Mouse (Mus musculus) erythroblast, embryonic 14.5 days (primary cell): Measurements from ENCODE around the gene Cfl2. TPM values are rescaled to one million over a fixed set of nuclear protein-coding genes. Genes with fewer than 3 reads are reported as not detected.
A peak's percentile ranks its signal among the peaks of the same experiment; 100 is the strongest.
"Not testable (repeated sequence)": the region's sequence is repeated elsewhere in the genome, so short reads cannot be mapped to it uniquely, and the experiment has no call there.

Experiments used
- H3K27me3 ChIP-seq: 2 replicates; pipeline ENCODE4 v1.6.1; 2012; ENCODE audit warnings: inconsistent platforms; ENCODE audit not compliant: control insufficient read depth
- H3K36me3 ChIP-seq: 2 replicates; pipeline ENCODE4 v1.6.1; 2012; ENCODE audit warnings: mild to moderate bottlenecking, inconsistent platforms; ENCODE audit not compliant: control insufficient read depth
- H3K4me1 ChIP-seq: 2 replicates; pipeline ENCODE4 v1.6.1; 2012; ENCODE audit warnings: inconsistent platforms; ENCODE audit not compliant: control insufficient read depth
- H3K4me3 ChIP-seq: replicated peaks from 2 replicates; pipeline ENCODE3; 2012; ENCODE audit warnings: moderate library complexity, mild to moderate bottlenecking, inconsistent platforms
- H3K9me3 ChIP-seq: 2 replicates; pipeline ENCODE4 v1.6.1; 2012; ENCODE audit warnings: low read length, inconsistent platforms, mixed read lengths; ENCODE audit not compliant: control insufficient read depth
- GATA1 ChIP-seq: IDR thresholded peaks from 2 replicates; pipeline ENCODE4 v1.6.1; 2012; ENCODE audit warnings: low read length, inconsistent platforms, mixed read lengths
- TAL1 ChIP-seq: IDR thresholded peaks from 3 replicates; pipeline ENCODE4 v1.6.1; 2012; ENCODE audit warnings: low read length, inconsistent platforms, mixed read lengths
- polyA plus RNA-seq: library from polyadenylated mRNA; stranded (reverse); fragments of >175 nt; gene quantifications from 2 replicates; pipeline ENCODE4 v1.2.3, GENCODE M21; 2012

Gene Cfl2
- polyA plus RNA-seq, 1 experiment: 0.17 TPM

DNA sequence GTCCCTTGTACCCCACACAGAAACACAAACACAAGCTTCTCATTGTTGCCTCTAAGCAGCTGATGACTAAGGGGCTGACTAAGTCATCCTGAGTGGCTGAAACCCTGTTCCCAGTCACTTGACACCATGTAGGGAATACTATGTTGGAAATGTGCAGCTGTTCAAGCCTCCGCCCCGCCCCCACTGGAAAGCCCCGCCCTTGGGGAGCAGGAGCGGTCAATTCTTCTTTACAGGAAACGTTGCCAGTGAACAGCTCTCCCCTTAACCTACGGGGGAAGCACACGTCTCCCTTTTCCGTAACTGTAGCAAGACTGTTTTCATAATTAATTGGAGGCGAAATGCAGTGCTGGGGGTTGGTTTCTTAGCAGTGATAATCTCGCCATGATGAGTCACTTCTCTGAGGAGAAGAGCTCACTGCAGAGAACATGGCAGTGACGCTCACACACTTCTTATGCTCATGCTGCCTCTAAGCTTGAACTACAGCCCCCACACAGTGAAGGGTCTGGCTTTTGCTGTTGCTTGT, 27.7 kb downstream of the Cfl2 start:
- H3K27me3 ChIP-seq: no peaks in the 10 kb centered on the region
- TF ChIP-seq GATA1 (no peak), TAL1 (no peak)
- no peaks in the 10 kb centered on the region for H3K36me3 ChIP-seq
- peaks cover 5% of the 10 kb centered on the region for H3K4me1 ChIP-seq
- peak overlapping the region; percentile 50 for H3K4me3 ChIP-seq
- no peaks in the 10 kb centered on the region for H3K9me3 ChIP-seq

DNA sequence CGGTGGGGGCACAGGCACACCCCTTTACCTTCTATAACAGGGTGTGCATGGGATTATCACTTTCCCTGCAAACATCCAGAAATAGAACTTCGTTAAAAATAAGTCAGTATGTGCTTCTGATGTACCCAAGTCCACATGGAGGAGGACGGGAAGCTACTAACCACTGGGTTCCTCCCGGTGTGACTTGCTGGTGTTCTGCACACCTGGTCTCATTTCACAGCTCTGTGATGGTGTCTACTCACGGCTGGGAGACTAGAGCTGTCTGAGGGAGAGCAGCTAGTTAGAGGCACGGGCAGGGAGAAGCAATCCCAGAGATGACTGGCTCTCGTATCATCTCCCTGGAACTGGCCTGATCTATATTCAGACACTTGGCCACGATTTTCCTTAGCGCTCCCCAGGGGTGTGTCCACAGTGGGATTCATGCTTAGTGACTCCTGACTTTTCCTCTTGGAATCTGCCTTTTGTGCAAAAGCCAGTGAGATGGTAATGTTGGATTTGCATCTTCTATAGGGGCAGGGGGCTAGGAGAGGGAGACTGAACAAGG, 28.7 kb downstream of the Cfl2 start:
- TF ChIP-seq TAL1 (no peak), GATA1 (no peak)
- no peak overlapping the region for H3K4me3 ChIP-seq

DNA sequence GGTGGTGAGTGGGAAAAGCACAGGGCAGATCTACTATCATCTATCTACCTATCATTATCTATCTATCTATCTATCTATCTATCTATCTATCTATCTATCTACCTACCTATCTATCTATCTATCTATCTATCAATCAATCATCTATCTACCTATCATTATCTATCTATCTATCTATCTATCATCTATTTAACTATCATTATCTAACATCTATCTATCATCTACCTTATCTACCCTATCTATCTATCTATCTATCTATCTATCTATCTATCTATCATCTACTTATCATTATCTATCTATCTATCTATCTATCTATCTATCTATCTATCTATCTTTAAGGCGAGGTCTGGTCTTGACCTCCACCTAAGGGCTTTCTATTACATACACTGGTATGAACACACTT, 30.8 kb downstream of the Cfl2 start:
- not testable (repeated sequence) for H3K27me3 ChIP-seq, H3K9me3 ChIP-seq, H3K4me1 ChIP-seq, H3K4me3 ChIP-seq, H3K36me3 ChIP-seq

More for the DNA sequence above, 28.7 kb downstream of the Cfl2 start:
- Histone ChIP-seq H3K4me1 (peaks cover 5% of the 10 kb centered on the region), H3K36me3 (no peaks in the 10 kb centered on the region), H3K9me3 (no peaks in the 10 kb centered on the region), H3K27me3 (no peaks in the 10 kb centered on the region)

DNA sequence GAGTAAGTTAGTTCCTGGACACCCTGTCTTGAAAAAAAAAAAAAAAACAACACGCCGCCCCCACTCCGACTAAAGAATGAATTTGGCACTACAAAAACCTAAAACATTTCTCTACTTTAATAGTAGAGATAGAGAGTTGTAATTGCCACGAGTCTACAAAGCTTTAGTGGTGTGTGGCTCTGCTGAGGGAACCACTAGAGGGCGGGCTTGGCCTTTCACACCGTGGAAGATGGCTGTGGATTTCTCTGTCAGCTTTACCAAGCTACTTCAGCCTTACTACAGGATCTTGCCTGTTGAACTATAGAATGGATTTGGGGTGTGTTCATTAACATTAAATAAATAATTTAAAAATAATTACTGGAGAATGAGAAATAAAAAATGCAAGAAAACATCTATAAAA, 32.1 kb downstream of the Cfl2 start:
- TF ChIP-seq TAL1: no peak
- TF ChIP-seq GATA1: no peak
- Histone ChIP-seq H3K27me3 (no peaks in the 10 kb centered on the region), H3K4me3 (no peak overlapping the region), H3K36me3 (no peaks in the 10 kb centered on the region), H3K4me1 (peaks cover 5% of the 10 kb centered on the region), H3K9me3 (no peaks in the 10 kb centered on the region)

DNA sequence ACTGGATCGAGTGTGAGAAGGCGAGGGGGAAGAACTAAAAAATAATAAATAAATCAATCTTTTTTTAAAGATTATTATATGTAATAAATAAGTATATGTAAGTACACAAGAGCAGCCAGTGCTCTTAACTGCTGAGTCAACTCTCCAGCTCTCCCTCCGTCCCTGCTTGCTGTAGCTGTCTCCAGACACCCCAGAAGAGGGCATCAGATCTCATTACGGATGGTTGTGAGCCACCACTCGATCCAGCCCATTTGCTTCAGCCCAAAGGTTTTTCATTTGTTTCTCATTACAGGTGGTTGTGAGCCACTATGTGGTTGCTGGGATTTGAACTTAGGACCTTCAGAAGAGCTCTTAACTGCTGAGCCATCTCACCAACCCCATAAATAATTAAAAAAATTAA, 32.8 kb downstream of the Cfl2 start:
- TF ChIP-seq TAL1 (no peak), GATA1 (no peak)
- no peak overlapping the region for H3K4me3 ChIP-seq
- no peaks in the 10 kb centered on the region for H3K36me3 ChIP-seq
- H3K27me3 ChIP-seq: no peaks in the 10 kb centered on the region
- H3K4me1 ChIP-seq: no peaks in the 10 kb centered on the region
- H3K9me3 ChIP-seq: no peaks in the 10 kb centered on the region

DNA sequence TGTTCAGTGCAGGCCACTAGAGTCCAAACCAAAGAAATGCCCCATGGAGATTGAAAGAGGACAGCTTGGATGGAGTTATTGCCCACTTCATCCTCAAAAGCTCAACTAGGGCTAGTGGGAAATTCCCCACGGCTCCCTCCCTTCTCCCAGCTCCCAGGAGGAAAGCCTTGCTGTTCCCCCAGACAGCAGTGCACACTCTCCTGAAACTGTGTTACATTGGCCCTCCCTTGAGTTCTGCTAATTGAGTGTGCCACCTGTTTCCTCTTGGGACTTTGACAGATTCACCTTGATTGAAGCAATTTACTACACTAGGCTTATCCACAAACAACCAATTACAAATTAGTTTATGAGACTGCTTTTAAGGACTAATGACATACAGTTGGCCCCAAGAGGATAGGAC, 34.6 kb downstream of the Cfl2 start:
- Histone ChIP-seq H3K36me3 (no peaks in the 10 kb centered on the region), H3K4me3 (no peak overlapping the region), H3K4me1 (no peaks in the 10 kb centered on the region), H3K9me3 (no peaks in the 10 kb centered on the region), H3K27me3 (no peaks in the 10 kb centered on the region)
- TF ChIP-seq TAL1 (no peak), GATA1 (no peak)

DNA sequence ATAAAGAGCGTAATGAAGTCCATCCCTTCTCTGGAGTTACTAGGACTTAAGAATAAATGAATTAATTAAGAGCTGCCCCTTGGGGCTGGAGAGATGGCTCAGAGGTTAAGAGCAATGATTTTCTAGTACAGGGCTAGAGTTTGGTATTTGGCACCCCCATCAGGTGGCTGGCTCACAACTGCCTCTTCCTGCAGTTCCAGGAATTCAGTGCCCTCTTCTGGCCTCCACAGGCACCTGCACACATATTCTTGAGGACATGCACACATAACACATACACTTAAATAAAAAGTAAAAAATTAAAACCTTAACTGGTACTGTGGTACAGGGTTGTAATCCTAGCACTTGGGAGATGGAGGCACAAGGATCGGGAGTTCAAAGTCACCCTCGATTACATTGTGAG, 37.5 kb downstream of the Cfl2 start:
- Histone ChIP-seq H3K36me3 (no peaks in the 10 kb centered on the region), H3K9me3 (no peaks in the 10 kb centered on the region), H3K4me1 (no peaks in the 10 kb centered on the region), H3K4me3 (no peak overlapping the region), H3K27me3 (no peaks in the 10 kb centered on the region)
- no peak for TF ChIP-seq TAL1
- no peak for TF ChIP-seq GATA1

DNA sequence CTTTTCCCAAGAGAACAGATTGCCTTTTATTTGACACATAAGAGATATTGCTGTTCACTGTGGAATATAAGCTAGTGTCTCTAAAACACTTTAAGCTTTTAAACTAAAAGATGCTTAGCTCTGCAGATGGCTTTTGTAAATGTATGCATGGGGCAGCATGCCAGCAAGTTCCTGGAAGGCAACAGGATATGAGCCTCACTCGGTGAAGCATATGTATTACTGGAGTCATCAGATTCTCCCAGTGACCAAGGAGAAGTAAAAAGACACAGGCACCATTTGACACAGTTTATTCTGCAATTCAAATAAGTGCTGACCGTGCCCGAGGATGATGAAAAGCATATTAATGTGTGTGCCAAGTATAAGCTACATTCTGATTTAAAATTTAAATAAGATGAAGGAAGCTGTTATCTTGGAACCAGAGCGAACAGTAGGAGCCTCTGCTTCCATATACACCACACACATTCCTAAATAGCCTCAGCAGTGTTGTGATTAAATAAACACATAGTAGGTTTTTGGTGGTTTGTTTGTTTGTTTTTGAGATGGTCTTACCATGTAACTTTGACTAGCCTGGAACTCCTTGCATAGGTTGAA, 39.7 kb downstream of the Cfl2 start:
- no peaks in the 10 kb centered on the region for H3K27me3 ChIP-seq
- H3K36me3 ChIP-seq: no peaks in the 10 kb centered on the region
- peaks cover 5% of the 10 kb centered on the region for H3K4me1 ChIP-seq
- no peaks in the 10 kb centered on the region for H3K9me3 ChIP-seq
- no peak overlapping the region for H3K4me3 ChIP-seq
- TF ChIP-seq GATA1: no peak

DNA sequence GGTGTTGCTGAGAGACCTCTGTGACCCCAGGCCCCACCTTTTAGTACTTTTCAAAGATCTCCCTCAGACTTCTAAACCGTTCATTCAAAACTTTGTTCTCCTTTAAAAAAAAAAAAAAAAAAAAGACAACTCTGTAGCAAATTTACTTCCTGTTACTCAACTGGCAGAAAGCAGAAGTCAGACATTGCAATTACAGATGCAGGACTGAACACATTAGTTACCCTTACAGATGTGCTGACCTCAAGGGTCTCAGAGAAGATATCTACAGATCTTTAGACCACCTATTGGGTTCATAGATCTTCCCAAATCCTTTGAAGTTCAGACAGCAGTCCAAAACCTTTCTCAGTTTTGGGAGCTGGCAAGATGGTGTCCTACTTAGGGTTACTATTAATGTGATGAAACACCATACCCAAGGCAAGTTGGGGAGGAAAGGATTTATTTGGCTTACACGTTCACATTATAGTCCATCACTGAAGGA, 42.0 kb downstream of the Cfl2 start:
- Histone ChIP-seq H3K4me1 (peaks cover 5% of the 10 kb centered on the region), H3K27me3 (no peaks in the 10 kb centered on the region), H3K36me3 (no peaks in the 10 kb centered on the region), H3K9me3 (no peaks in the 10 kb centered on the region), H3K4me3 (no peak overlapping the region)
- no peak for TF ChIP-seq GATA1
- no peak for TF ChIP-seq TAL1
